8 mouse cellular contexts compared by ENCODE assay signal in genomic region chr6:28345181-28345580, GRCm38 (mm10). TPM values are rescaled to one million over a fixed set of nuclear protein-coding genes. Genes with fewer than 3 reads are reported as not detected.
A peak's percentile ranks its signal among the peaks of the same experiment; 100 is the strongest.
DNase-seq lines count a peak whose midpoint lies in the region; ATAC-seq and TF ChIP-seq lines count a peak whose summit lies in the region.
"Had no signal": no experiment of that assay in that cellular context is flagged by ENCODE, and none has a peak within 500 bp of the region (broad histone marks: within the 10 kb centered on the region; RNA-seq: fewer than 3 reads in every experiment).

No protein-coding gene starts in this region.

- 43% methylated on average over 7 of the region's 7 CpGs for WGBS in lung, embryonic 14.5 days
- WGBS in midbrain, embryonic 14.5 days, result 39% methylated on average over 7 of the region's 7 CpGs

- no peak overlapping the region for H3K9ac ChIP-seq in lung, embryonic 14.5 days
- H3K9ac ChIP-seq in MEL (ENCODE audit: control insufficient read depth, low read depth, low read length, poor library complexity, severe bottlenecking), result no peak overlapping the region
- no peak overlapping the region for H3K9ac ChIP-seq in midbrain, embryonic 14.5 days (replicated peaks; ENCODE audit: low read length)

- H3K27me3 ChIP-seq in lung, embryonic 14.5 days (ENCODE audit: insufficient read depth, low read length), result no peaks in the 10 kb centered on the region
- no peaks in the 10 kb centered on the region for H3K27me3 ChIP-seq in MEL (ENCODE audit: control insufficient read depth in 1 of 2, insufficient read depth in 2 of 2, low read length in 2 of 2)
- no peaks in the 10 kb centered on the region for H3K27me3 ChIP-seq in midbrain, embryonic 14.5 days (ENCODE audit: control insufficient read depth, insufficient read depth, low read length)

- TF ChIP-seq RAD21 in MEL (IDR thresholded peaks at IDR 0.05; ENCODE audit: low read depth, low read length), result no peak

- H3K79me2 ChIP-seq in MEL (ENCODE audit: control insufficient read depth, insufficient read depth, low read length, poor library complexity), result no peaks in the 10 kb centered on the region

- H3K27ac ChIP-seq in lung, embryonic 14.5 days (ENCODE audit: low read depth), result no peak overlapping the region
- H3K27ac ChIP-seq in MEL (ENCODE audit: control insufficient read depth, low read depth, low read length), result no peak overlapping the region
- H3K27ac ChIP-seq in midbrain, embryonic 14.5 days (replicated peaks; ENCODE audit: low read depth, low read length), result no peak overlapping the region
- H3K27ac ChIP-seq: gastrocnemius, adult 2 months had no signal

- DNase-seq in lung, embryonic 14.5 days, result peak; percentile 74
- no peak for DNase-seq in lung, adult 18-20 months
- peak; percentile 58 for DNase-seq in MEL (ENCODE audit: low read depth, low spot score)
- DNase-seq in embryo, embryonic 10.5 days (ENCODE audit: low spot score), result peak; percentile 69
- peak; percentile 45 for DNase-seq in midbrain, embryonic 14.5 days
- no peak for DNase-seq in frontal cortex, postnatal 14 days (ENCODE audit: low spot score in 2 of 2)
- DNase-seq in urinary bladder, postnatal 25 days (ENCODE audit: low spot score), result no peak
- DNase-seq: gastrocnemius, adult 2 months had no signal

- H3K9me3 ChIP-seq in lung, embryonic 14.5 days (ENCODE audit: low read depth, low read length), result no peaks in the 10 kb centered on the region
- no peaks in the 10 kb centered on the region for H3K9me3 ChIP-seq in MEL (replicated peaks; ENCODE audit: insufficient read depth, low read length)
- no peaks in the 10 kb centered on the region for H3K9me3 ChIP-seq in midbrain, embryonic 14.5 days (ENCODE audit: control insufficient read depth, low read length)

- no peak for TF ChIP-seq CTCF in lung, embryonic 14.5 days (IDR thresholded peaks at IDR 0.05; ENCODE audit: low read depth)
- TF ChIP-seq CTCF in MEL (IDR thresholded peaks at IDR 0.05 in 2 of 3, conservative IDR thresholded peaks at IDR 0.05 in 1 of 3; ENCODE audit: control insufficient read depth in 1 of 3, insufficient read depth in 1 of 3, low read depth in 2 of 3, low read length in 3 of 3, poor library complexity in 1 of 3, severe bottlenecking in 1 of 3), result no peak

- no peak for TF ChIP-seq EP300 in MEL (IDR thresholded peaks at IDR 0.05; ENCODE audit: low read depth in 1 of 2, low read length in 2 of 2)

- H3K36me3 ChIP-seq in lung, embryonic 14.5 days (ENCODE audit: insufficient read depth), result no peaks in the 10 kb centered on the region
- no peaks in the 10 kb centered on the region; a peak in 2 of 4 replicates for H3K36me3 ChIP-seq in MEL (ENCODE audit: control insufficient read depth in 1 of 2, insufficient read depth in 2 of 2, low read length in 2 of 2)
- no peaks in the 10 kb centered on the region for H3K36me3 ChIP-seq in midbrain, embryonic 14.5 days (ENCODE audit: control insufficient read depth, insufficient read depth, low read length)

- no peak for TF ChIP-seq POLR2A in MEL (IDR thresholded peaks at IDR 0.05; ENCODE audit: control insufficient read depth in 1 of 2, insufficient read depth in 1 of 2, low read depth in 1 of 2, low read length in 2 of 2, poor library complexity in 1 of 2)

- no peak overlapping the region for H3K4me2 ChIP-seq in lung, embryonic 14.5 days
- H3K4me2 ChIP-seq in midbrain, embryonic 14.5 days (ENCODE audit: low read length), result no peak overlapping the region

- no peak for ATAC-seq in lung, embryonic 14.5 days (ENCODE audit: insufficient read depth)
- ATAC-seq in midbrain, embryonic 14.5 days (ENCODE audit: low FRiP score, low TSS enrichment), result no peak

- H3K4me1 ChIP-seq in lung, embryonic 14.5 days (ENCODE audit: insufficient read depth), result no peaks in the 10 kb centered on the region
- H3K4me1 ChIP-seq in MEL (ENCODE audit: control insufficient read depth in 1 of 2, insufficient read depth in 2 of 2, low read length in 2 of 2), result peaks cover 0 to 7% of the 10 kb centered on the region in 2 experiments; a peak in 1 of 4 replicates
- H3K4me1 ChIP-seq in midbrain, embryonic 14.5 days (ENCODE audit: control insufficient read depth, insufficient read depth, low read length), result no peaks in the 10 kb centered on the region

- H3K4me3 ChIP-seq in lung, embryonic 14.5 days (ENCODE audit: low read depth, low read length), result no peak overlapping the region
- H3K4me3 ChIP-seq in MEL (ENCODE audit: control insufficient read depth in 1 of 2, insufficient read depth in 1 of 2, low read depth in 2 of 2, low read length in 2 of 2), result no peak overlapping the region
- H3K4me3 ChIP-seq in midbrain, embryonic 14.5 days (replicated peaks; ENCODE audit: low read depth, low read length), result no peak overlapping the region
- H3K4me3 ChIP-seq: gastrocnemius, adult 2 months had no signal

TF ChIP-seq in MEL, 35 proteins besides CTCF, POLR2A, EP300 and RAD21:
- TF ChIP-seq NRF1 (IDR thresholded peaks at IDR 0.05; ENCODE audit: insufficient read depth, low read depth, low read length, poor library complexity, severe bottlenecking) (no peak), SMC3 (IDR thresholded peaks at IDR 0.05; ENCODE audit: low read depth, low read length) (no peak), CHD2 (IDR thresholded peaks at IDR 0.05; ENCODE audit: low read length) (no peak), TCF12 (IDR thresholded peaks at IDR 0.05; ENCODE audit: low read depth, low read length) (no peak), ZC3H11A (IDR thresholded peaks at IDR 0.05; ENCODE audit: low read depth, low read length) (no peak), MYC (IDR thresholded peaks at IDR 0.05; ENCODE audit: low read depth, low read length) (no peak), HCFC1 (IDR thresholded peaks at IDR 0.05; ENCODE audit: low read depth, low read length) (no peak), RCOR1 (IDR thresholded peaks at IDR 0.05; ENCODE audit: low read depth, low read length) (no peak), MXI1 (IDR thresholded peaks at IDR 0.05; ENCODE audit: low read depth, low read length) (no peak), GATA1 (IDR thresholded peaks at IDR 0.05; ENCODE audit: low read depth, low read length) (no peak), POLR2AphosphoS2 (IDR thresholded peaks at IDR 0.05; ENCODE audit: low read length) (no peak), MAZ (IDR thresholded peaks at IDR 0.05; ENCODE audit: low read depth, low read length) (no peak), GABPA (IDR thresholded peaks at IDR 0.05; ENCODE audit: low read depth, low read length) (no peak), ZKSCAN1 (IDR thresholded peaks at IDR 0.05; ENCODE audit: low read depth, low read length) (no peak), MAX (IDR thresholded peaks at IDR 0.05; ENCODE audit: low read length) (no peak), MAFK (IDR thresholded peaks at IDR 0.05; ENCODE audit: borderline replicate concordance, low read depth, low read length) (no peak), UBTF (IDR thresholded peaks at IDR 0.05; ENCODE audit: borderline replicate concordance, insufficient read depth, low read depth, low read length) (no peak), POLR2AphosphoS5 (IDR thresholded peaks at IDR 0.05; ENCODE audit: borderline replicate concordance, low read depth, low read length) (no peak), JUND (IDR thresholded peaks at IDR 0.05; ENCODE audit: low read depth, low read length) (no peak)

RNA-seq across cellular contexts. Expression of gene Zfp800, which starts 52.6 kb away (rescaled TPM):
- polyA plus RNA-seq in lung, embryonic 14.5 days (2014; fragmentation: Nextera tagmentation; extraction: Ambion mirVana), result 19.8 and 21.9 TPM in 2 replicates
- total RNA-seq in MEL (2012; rRNA removed), result 36.3 and 43.2 TPM in 2 replicates
- 10 to 100 TPM; 41.6 to 71.9 TPM for polyA plus RNA-seq in MEL (2012; ENCODE audit: insufficient read depth in 1 of 2, insufficient read length in 2 of 2, low read depth in 1 of 2, low replicate concordance in 2 of 2, missing spikeins in 1 of 2)
- polyA plus RNA-seq in midbrain, embryonic 14.5 days (2014; fragmentation: Nextera tagmentation; extraction: Ambion mirVana), result 27.1 and 27.5 TPM in 2 replicates

Comparison
In these comparisons a context has a peak if more than half of its experiments do, and no peak if none do; other contexts are left out.
1. DNase-seq: peak in lung, embryonic 14.5 days (single experiment), MEL (single experiment), embryo, embryonic 10.5 days (single experiment) and midbrain, embryonic 14.5 days (single experiment); none in lung, adult 18-20 months (0 of 2), frontal cortex, postnatal 14 days (0 of 2) and urinary bladder, postnatal 25 days (single experiment).